Mouse (Mus musculus): ENCODE data around the gene Scaf1.

The Scaf1 gene

GRCm38 (mm10) chr7:44957183-44957835, 58.9 kb downstream of the Scaf1 start:
- in situ Hi-C loops (cut with MboI, MseI): loop anchor here (5.0 kb wide), 1 partner anchor 75 kb away; no protein-coding TSS in a partner anchor

- in situ Hi-C loops (cut with MboI, MseI): loop anchor here (5.0 kb wide), 1 partner anchor 74 kb away; no protein-coding TSS in a partner anchor
Observed at GRCm38 (mm10) chr7:44956266-44956665, 59.9 kb downstream of the Scaf1 start.

DNA sequence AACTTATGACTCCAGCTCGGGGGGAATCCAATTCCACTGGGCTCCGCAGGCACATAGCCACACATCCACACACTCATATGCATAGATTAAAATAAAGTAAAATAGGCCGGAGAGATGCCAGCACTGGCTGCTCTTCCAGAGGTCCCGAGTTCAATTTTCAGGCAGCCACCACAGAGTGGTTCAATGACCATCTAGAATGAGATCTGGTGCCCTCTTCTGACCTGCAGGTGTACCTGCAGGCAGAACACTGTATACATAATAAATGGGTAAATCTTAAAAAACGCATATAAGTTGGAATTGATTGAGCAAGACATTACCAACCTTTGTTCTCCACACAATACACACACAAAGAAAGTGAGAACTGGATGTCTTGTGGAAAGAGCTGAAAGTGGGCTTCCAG, 60.5 kb downstream of the Scaf1 start:
- in situ Hi-C loops (cut with MboI, MseI): loop anchor here (5.0 kb wide), 1 partner anchor 73 kb away; no protein-coding TSS in a partner anchor

DNA sequence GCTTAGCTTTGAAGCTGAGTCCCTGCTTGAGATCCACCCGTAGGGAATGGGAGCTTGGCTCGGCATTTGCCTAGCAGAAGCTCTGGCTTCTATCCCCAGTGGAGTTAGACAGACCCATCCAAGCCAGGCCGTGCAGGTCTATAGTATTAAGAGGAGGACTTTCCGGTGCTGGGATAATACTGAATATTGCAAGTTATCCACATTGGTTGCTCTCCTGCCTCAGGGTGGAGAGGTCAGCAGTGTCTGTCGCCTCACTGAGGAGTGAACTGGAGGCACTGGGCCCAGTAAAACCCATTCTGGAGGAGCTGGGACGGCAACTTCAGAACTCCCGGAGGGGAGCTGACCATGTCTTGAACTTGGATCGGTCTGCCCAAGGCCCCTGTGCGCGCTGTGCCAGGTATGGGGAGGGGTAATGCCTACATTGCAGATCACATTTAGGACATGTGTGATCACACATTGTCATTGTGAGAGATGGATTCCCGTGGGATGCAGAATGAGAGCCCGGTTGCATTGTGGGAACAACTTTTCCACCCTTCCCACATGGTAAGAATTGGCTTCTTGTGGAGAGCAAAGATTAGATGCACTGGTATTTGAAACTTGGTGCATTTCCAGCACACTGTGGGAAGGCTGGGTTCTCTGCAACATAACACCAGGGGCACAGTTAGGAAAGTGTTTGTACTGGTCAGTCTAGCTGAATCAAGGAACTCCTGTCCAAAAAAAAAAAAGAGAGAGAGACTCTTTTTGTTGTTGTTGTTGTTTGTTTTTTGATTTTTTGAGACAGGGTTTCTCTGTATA, 61.9 kb downstream of the Scaf1 start:
- in situ Hi-C loops (cut with MboI, MseI): loop anchor here (5.0 kb wide), 1 partner anchor 232 kb away; no protein-coding TSS in a partner anchor

GRCm38 (mm10) chr7:44953561-44953960, 62.6 kb downstream of the Scaf1 start:
- in situ Hi-C loops (cut with MboI, MseI): loop anchor here (5.0 kb wide), 1 partner anchor 231 kb away; no protein-coding TSS in a partner anchor
